Mouse (Mus musculus): ENCODE results near the gene Egln3. TPM values are rescaled to one million over a fixed set of nuclear protein-coding genes. Genes with fewer than 3 reads are reported as not detected.

The Egln3 gene
- 3.9 and 6.0 TPM in 2 replicates for total RNA-seq (2012; rRNA removed)

- no peak within 1 kb of the TSS for H3K27ac ChIP-seq (ENCODE audit: insufficient read depth, low read depth, low read length, poor library complexity, severe bottlenecking)
- in situ Hi-C loops (cut with MboI; ENCODE audit: low sequenced_read_pairs in 2 of 2, unreplicated experiment in 2 of 2): no loop called here
- H3K4me1 ChIP-seq (ENCODE audit: control insufficient read depth in 2 of 2, insufficient read depth in 2 of 2, low read length in 2 of 2, poor library complexity in 1 of 2): peaks cover 0 to 4% of the 10 kb centered on the region in 2 experiments; a peak in 1 of 4 replicates
- no peaks in the 10 kb centered on the region for H3K9me3 ChIP-seq (ENCODE audit: control insufficient read depth, insufficient read depth, low read depth, low read length)
- peak within 1 kb of the TSS; percentile 71 for H3K9ac ChIP-seq (ENCODE audit: insufficient read depth, low read depth, low read length, poor library complexity, severe bottlenecking)
- DNase-seq (ENCODE audit: low read depth, low spot score): peak; percentile 79
- TF ChIP-seq CHD2 (IDR thresholded peaks at IDR 0.05; ENCODE audit: low read depth, low read length) (no peak), ZC3H11A (IDR thresholded peaks at IDR 0.05; ENCODE audit: borderline replicate concordance, low read depth, low read length) (no peak), MAFK (IDR thresholded peaks at IDR 0.05; ENCODE audit: insufficient read depth, low read depth, low read length) (no peak), HCFC1 (IDR thresholded peaks at IDR 0.05; ENCODE audit: borderline replicate concordance, insufficient read depth, low read length) (no peak), ZNF384 (IDR thresholded peaks at IDR 0.05; ENCODE audit: low read depth, low read length) (no peak)
- H3K36me3 ChIP-seq (ENCODE audit: control insufficient read depth, insufficient read depth, low read length, poor library complexity, severe bottlenecking): no peaks in the 10 kb centered on the region
- peak within 1 kb of the TSS; percentile 73 to 76 for H3K4me3 ChIP-seq (ENCODE audit: insufficient read depth in 1 of 2, low read depth in 1 of 2, low read length in 2 of 2, poor library complexity in 1 of 2, severe bottlenecking in 1 of 2)
These were observed at the start of gene Egln3 for GRCm38 (mm10) chr12:54203656-54204045. Gene Egln3 (minus strand): TSS chr12:54203860.

GRCm38 (mm10) chr12:54253449-54253848 is 49.8 kb upstream of the Egln3 start:
- Histone ChIP-seq H3K9ac (ENCODE audit: insufficient read depth, low read depth, low read length, poor library complexity, severe bottlenecking) (no peak overlapping the region), H3K4me1 (ENCODE audit: control insufficient read depth in 2 of 2, insufficient read depth in 2 of 2, low read length in 2 of 2, poor library complexity in 1 of 2) (no peaks in the 10 kb centered on the region), H3K27ac (ENCODE audit: insufficient read depth, low read depth, low read length, poor library complexity, severe bottlenecking) (no peak overlapping the region), H3K4me3 (ENCODE audit: insufficient read depth in 1 of 2, low read depth in 1 of 2, low read length in 2 of 2, poor library complexity in 1 of 2, severe bottlenecking in 1 of 2) (no peak overlapping the region), H3K9me3 (ENCODE audit: control insufficient read depth, insufficient read depth, low read depth, low read length) (peaks cover 4% of the 10 kb centered on the region; the same call in 1 of the 2 replicates), H3K36me3 (ENCODE audit: control insufficient read depth, insufficient read depth, low read length, poor library complexity, severe bottlenecking) (no peaks in the 10 kb centered on the region)
- TF ChIP-seq HCFC1 (IDR thresholded peaks at IDR 0.05; ENCODE audit: borderline replicate concordance, insufficient read depth, low read length): no peak
- TF ChIP-seq ZNF384 (IDR thresholded peaks at IDR 0.05; ENCODE audit: low read depth, low read length): no peak
- no peak for TF ChIP-seq CHD2 (IDR thresholded peaks at IDR 0.05; ENCODE audit: low read depth, low read length)
- TF ChIP-seq ZC3H11A (IDR thresholded peaks at IDR 0.05; ENCODE audit: borderline replicate concordance, low read depth, low read length): no peak
- TF ChIP-seq MAFK (IDR thresholded peaks at IDR 0.05; ENCODE audit: insufficient read depth, low read depth, low read length): no peak
- in situ Hi-C loops (cut with MboI; ENCODE audit: low sequenced_read_pairs in 2 of 2, unreplicated experiment in 2 of 2): no loop called here
- DNase-seq (ENCODE audit: low read depth, low spot score): no peak

DNA sequence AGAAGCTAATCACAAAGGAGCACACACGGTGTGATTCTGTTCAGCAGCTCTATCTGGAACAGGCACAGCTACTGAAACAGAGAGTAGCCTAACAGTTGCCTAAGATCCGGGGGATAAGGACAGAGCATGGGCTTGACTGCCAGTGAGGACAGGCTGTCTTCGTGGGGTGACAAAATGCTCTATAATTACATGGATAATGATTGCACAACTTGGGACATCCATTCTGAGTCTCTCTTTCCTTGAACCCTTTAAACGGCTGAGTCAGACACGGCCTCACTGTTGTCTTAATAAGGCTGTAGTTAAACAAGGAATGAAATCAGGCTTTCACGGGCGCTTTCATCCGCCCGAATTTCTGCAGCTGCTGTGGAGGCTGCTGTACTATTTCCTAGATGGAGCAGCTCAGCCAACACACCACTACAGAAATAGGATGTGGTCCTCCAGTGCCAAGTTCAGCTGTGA is 48.3 kb upstream of the Egln3 start:
- in situ Hi-C loops (cut with MboI; ENCODE audit: low sequenced_read_pairs in 2 of 2, unreplicated experiment in 2 of 2): no loop called here

DNA sequence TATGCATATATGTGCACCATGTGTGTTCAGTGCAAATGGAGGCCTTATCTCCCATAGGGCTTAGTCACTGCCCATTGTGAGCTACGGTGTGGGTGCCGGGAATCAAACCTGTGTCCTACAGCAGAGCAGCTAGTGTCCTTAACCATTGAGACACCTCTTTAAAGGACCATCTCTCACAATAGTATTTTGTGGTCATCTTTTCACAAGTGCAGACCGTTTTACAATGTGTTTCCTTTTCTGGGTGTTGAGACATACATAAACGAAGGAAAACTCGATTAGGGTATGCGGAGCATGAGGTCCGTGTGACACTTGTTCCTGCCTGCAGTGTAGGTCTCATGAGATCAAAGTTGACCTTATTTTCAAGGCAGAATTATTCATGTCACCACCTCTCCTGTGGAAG is 44.2 kb upstream of the Egln3 start:
- Histone ChIP-seq H3K27ac (ENCODE audit: insufficient read depth, low read depth, low read length, poor library complexity, severe bottlenecking) (no peak overlapping the region), H3K36me3 (ENCODE audit: control insufficient read depth, insufficient read depth, low read length, poor library complexity, severe bottlenecking) (no peaks in the 10 kb centered on the region), H3K9ac (ENCODE audit: insufficient read depth, low read depth, low read length, poor library complexity, severe bottlenecking) (no peak overlapping the region), H3K4me1 (ENCODE audit: control insufficient read depth in 2 of 2, insufficient read depth in 2 of 2, low read length in 2 of 2, poor library complexity in 1 of 2) (no peaks in the 10 kb centered on the region), H3K4me3 (ENCODE audit: insufficient read depth in 1 of 2, low read depth in 1 of 2, low read length in 2 of 2, poor library complexity in 1 of 2, severe bottlenecking in 1 of 2) (no peak overlapping the region), H3K9me3 (ENCODE audit: control insufficient read depth, insufficient read depth, low read depth, low read length) (no peaks in the 10 kb centered on the region)
- DNase-seq (ENCODE audit: low read depth, low spot score): no peak
- in situ Hi-C loops (cut with MboI; ENCODE audit: low sequenced_read_pairs in 2 of 2, unreplicated experiment in 2 of 2): no loop called here
- TF ChIP-seq MAFK (IDR thresholded peaks at IDR 0.05; ENCODE audit: insufficient read depth, low read depth, low read length): no peak
- no peak for TF ChIP-seq ZNF384 (IDR thresholded peaks at IDR 0.05; ENCODE audit: low read depth, low read length)
- no peak for TF ChIP-seq HCFC1 (IDR thresholded peaks at IDR 0.05; ENCODE audit: borderline replicate concordance, insufficient read depth, low read length)
- no peak for TF ChIP-seq ZC3H11A (IDR thresholded peaks at IDR 0.05; ENCODE audit: borderline replicate concordance, low read depth, low read length)
- TF ChIP-seq CHD2 (IDR thresholded peaks at IDR 0.05; ENCODE audit: low read depth, low read length): no peak

More for the DNA sequence above, 48.3 kb upstream of the Egln3 start:
- no peak overlapping the region for H3K9ac ChIP-seq (ENCODE audit: insufficient read depth, low read depth, low read length, poor library complexity, severe bottlenecking)
- DNase-seq (ENCODE audit: low read depth, low spot score): no peak
- H3K9me3 ChIP-seq (ENCODE audit: control insufficient read depth, insufficient read depth, low read depth, low read length): peaks cover 4% of the 10 kb centered on the region; the same call in 1 of the 2 replicates
- H3K4me1 ChIP-seq (ENCODE audit: control insufficient read depth in 2 of 2, insufficient read depth in 2 of 2, low read length in 2 of 2, poor library complexity in 1 of 2): no peaks in the 10 kb centered on the region
- no peak overlapping the region for H3K4me3 ChIP-seq (ENCODE audit: insufficient read depth in 1 of 2, low read depth in 1 of 2, low read length in 2 of 2, poor library complexity in 1 of 2, severe bottlenecking in 1 of 2)
- no peaks in the 10 kb centered on the region for H3K36me3 ChIP-seq (ENCODE audit: control insufficient read depth, insufficient read depth, low read length, poor library complexity, severe bottlenecking)
- TF ChIP-seq CHD2 (IDR thresholded peaks at IDR 0.05; ENCODE audit: low read depth, low read length) (no peak), HCFC1 (IDR thresholded peaks at IDR 0.05; ENCODE audit: borderline replicate concordance, insufficient read depth, low read length) (no peak), ZC3H11A (IDR thresholded peaks at IDR 0.05; ENCODE audit: borderline replicate concordance, low read depth, low read length) (no peak), MAFK (IDR thresholded peaks at IDR 0.05; ENCODE audit: insufficient read depth, low read depth, low read length) (no peak), ZNF384 (IDR thresholded peaks at IDR 0.05; ENCODE audit: low read depth, low read length) (no peak)
- no peak overlapping the region for H3K27ac ChIP-seq (ENCODE audit: insufficient read depth, low read depth, low read length, poor library complexity, severe bottlenecking)
